Mouse (Mus musculus) megakaryocyte, adult 5-6 weeks (primary cell): ENCODE measurements at regions not wholly inside any gene's neighbourhood (a gene's known extent, or its start where the extent isn't known, plus 50 kb on each side); places are given as distances from the start of the nearest gene placed in this dataset.

Experiments used
- ATAC-seq: 2 replicates; pipeline ENCODE4 v1.8.0; 2016; ENCODE audit warnings: mild to moderate bottlenecking, inconsistent platforms; ENCODE audit not compliant: poor library complexity, severe bottlenecking

- ATAC-seq: no peak
Observed at GRCm38 (mm10) chr6:117606211-117606610, 234.8 kb upstream of the Zfp637 start.

- no peak for ATAC-seq
Observed at GRCm38 (mm10) chr6:117607023-117607422, 234.0 kb upstream of the Zfp637 start.

- ATAC-seq: no peak
Observed at GRCm38 (mm10) chr6:117609476-117610404, 231.2 kb upstream of the Zfp637 start.

GRCm38 (mm10) chr6:117611281-117611680, 229.7 kb upstream of the Zfp637 start:
- ATAC-seq: no peak

GRCm38 (mm10) chr6:117611965-117612364, 229.0 kb upstream of the Zfp637 start:
- ATAC-seq: no peak

GRCm38 (mm10) chr6:117612421-117612820, 228.6 kb upstream of the Zfp637 start:
- ATAC-seq: no peak

GRCm38 (mm10) chr6:117613656-117614350, 227.2 kb upstream of the Zfp637 start:
- ATAC-seq: no peak

GRCm38 (mm10) chr6:117614386-117614785, 226.6 kb upstream of the Zfp637 start:
- ATAC-seq: no peak

GRCm38 (mm10) chr6:117617168-117617567, 223.8 kb upstream of the Zfp637 start:
- no peak for ATAC-seq

GRCm38 (mm10) chr6:117617951-117618350, 223.0 kb upstream of the Zfp637 start:
- no peak for ATAC-seq

GRCm38 (mm10) chr6:117619606-117620005, 221.4 kb upstream of the Zfp637 start:
- no peak for ATAC-seq

GRCm38 (mm10) chr6:117622446-117622845, 218.5 kb upstream of the Zfp637 start:
- no peak for ATAC-seq

GRCm38 (mm10) chr6:117622946-117623345, 218.0 kb upstream of the Zfp637 start:
- ATAC-seq: no peak

GRCm38 (mm10) chr6:117625716-117626115, 215.3 kb upstream of the Zfp637 start:
- no peak for ATAC-seq

- no peak for ATAC-seq
Observed at GRCm38 (mm10) chr6:117627461-117627860, 213.5 kb upstream of the Zfp637 start.

- ATAC-seq: no peak
Observed at GRCm38 (mm10) chr6:117646628-117647027, 194.4 kb upstream of the Zfp637 start.

- no peak for ATAC-seq
Observed at GRCm38 (mm10) chr6:117650541-117650940, 190.4 kb upstream of the Zfp637 start.

GRCm38 (mm10) chr6:117651551-117651950, 189.4 kb upstream of the Zfp637 start:
- no peak for ATAC-seq

GRCm38 (mm10) chr6:117652012-117652411, 189.0 kb upstream of the Zfp637 start:
- ATAC-seq: no peak

- no peak for ATAC-seq
Observed at GRCm38 (mm10) chr6:117652917-117653316, 188.1 kb upstream of the Zfp637 start.

- ATAC-seq: no peak
Observed at GRCm38 (mm10) chr6:117653886-117654425, 187.0 kb upstream of the Zfp637 start.

- ATAC-seq: no peak
Observed at GRCm38 (mm10) chr6:117655986-117656385, 185.0 kb upstream of the Zfp637 start.
